Mouse (Mus musculus) lung, postnatal 10 days (tissue): ENCODE data around the gene Mier1.

Source experiments
- DNase-seq: peaks from one replicate; pipeline ENCODE4 v3.0.0; 2021

The Mier1 gene

GRCm38 (mm10) chr4:103171256-103171655, 57.1 kb downstream of the Mier1 start:
- DNase-seq, result no peak

- DNase-seq, result no peak
These were observed 59.3 kb downstream of the Mier1 start for GRCm38 (mm10) chr4:103173507-103173906.

GRCm38 (mm10) chr4:103174001-103174400, 59.8 kb downstream of the Mier1 start:
- no peak for DNase-seq

- DNase-seq, result no peak
These were observed 63.5 kb downstream of the Mier1 start for GRCm38 (mm10) chr4:103177681-103178080.

GRCm38 (mm10) chr4:103178635-103179318, 64.6 kb downstream of the Mier1 start:
- DNase-seq, result peak; percentile 51

- DNase-seq, result no peak
These were observed 65.4 kb downstream of the Mier1 start for GRCm38 (mm10) chr4:103179581-103179980.

- DNase-seq, result no peak
These were observed 66.2 kb downstream of the Mier1 start for GRCm38 (mm10) chr4:103180300-103180888.

GRCm38 (mm10) chr4:103188786-103189640, 74.8 kb downstream of the Mier1 start:
- no peak for DNase-seq

- no peak for DNase-seq
These were observed 78.2 kb downstream of the Mier1 start for GRCm38 (mm10) chr4:103192421-103192820.

GRCm38 (mm10) chr4:103197401-103197800, 83.2 kb downstream of the Mier1 start:
- no peak for DNase-seq

GRCm38 (mm10) chr4:103199086-103199485, 84.9 kb downstream of the Mier1 start:
- DNase-seq, result no peak

- no peak for DNase-seq
These were observed 85.9 kb downstream of the Mier1 start for GRCm38 (mm10) chr4:103200046-103200445.

GRCm38 (mm10) chr4:103203646-103204045, 89.5 kb downstream of the Mier1 start:
- no peak for DNase-seq

- DNase-seq, result no peak
These were observed 94.4 kb downstream of the Mier1 start for GRCm38 (mm10) chr4:103208553-103208952.

- no peak for DNase-seq
These were observed 99.8 kb downstream of the Mier1 start for GRCm38 (mm10) chr4:103213859-103214497.

- DNase-seq, result peak; percentile 76
These were observed 100.3 kb downstream of the Mier1 start for GRCm38 (mm10) chr4:103214498-103214924.
